Mouse (Mus musculus) lung, adult 2 months (tissue): ENCODE measurements around the gene Cbln3. TPM values are rescaled to one million over a fixed set of nuclear protein-coding genes. Genes with fewer than 3 reads are reported as not detected.

Experiments used
- DNase-seq: peaks from one replicate; pipeline ENCODE4 v3.0.0; 2022
- H3K4me1 ChIP-seq: fragments of 200-500 bp; 2 replicates; pipeline ENCODE4 v1.6.1; 2011; ENCODE audit warnings: low read length; ENCODE audit not compliant: control insufficient read depth, insufficient read depth
- H3K4me3 ChIP-seq: fragments of 200-500 bp; replicated peaks from 2 replicates; pipeline ENCODE3; 2011; ENCODE audit warnings: low read depth, mild to moderate bottlenecking, control low read depth, low read length; ENCODE audit errors: extremely low read depth
- CTCF ChIP-seq: fragments of 200-500 bp; IDR thresholded peaks from 2 replicates; pipeline ENCODE4 v1.5.1; 2011; ENCODE audit warnings: mild to moderate bottlenecking, low read length, control low read depth; ENCODE audit not compliant: insufficient read depth
- POLR2A ChIP-seq: fragments of 200-500 bp; IDR thresholded peaks from 2 replicates; pipeline ENCODE4 v1.6.1; 2011; ENCODE audit warnings: low read depth, mild to moderate bottlenecking, control low read depth, low read length, borderline replicate concordance; ENCODE audit errors: extremely low read depth
- WGBS: fragments of 180-500 bp; shearing (Covaris S2); methylation state at CpG from one replicate; pipeline ENCODE4 v1.1.7; 2018; 5-methylcytosine and 5-hydroxymethylcytosine counted together
- polyA plus RNA-seq: library from polyadenylated mRNA; depleted of rRNA; stranded (reverse); fragments of >200 nt; gene quantifications from 2 replicates; pipeline ENCODE4 v1.2.3, GENCODE M21; 2012

The Cbln3 gene
- polyA plus RNA-seq, 1 experiment = 0.15 TPM

DNA sequence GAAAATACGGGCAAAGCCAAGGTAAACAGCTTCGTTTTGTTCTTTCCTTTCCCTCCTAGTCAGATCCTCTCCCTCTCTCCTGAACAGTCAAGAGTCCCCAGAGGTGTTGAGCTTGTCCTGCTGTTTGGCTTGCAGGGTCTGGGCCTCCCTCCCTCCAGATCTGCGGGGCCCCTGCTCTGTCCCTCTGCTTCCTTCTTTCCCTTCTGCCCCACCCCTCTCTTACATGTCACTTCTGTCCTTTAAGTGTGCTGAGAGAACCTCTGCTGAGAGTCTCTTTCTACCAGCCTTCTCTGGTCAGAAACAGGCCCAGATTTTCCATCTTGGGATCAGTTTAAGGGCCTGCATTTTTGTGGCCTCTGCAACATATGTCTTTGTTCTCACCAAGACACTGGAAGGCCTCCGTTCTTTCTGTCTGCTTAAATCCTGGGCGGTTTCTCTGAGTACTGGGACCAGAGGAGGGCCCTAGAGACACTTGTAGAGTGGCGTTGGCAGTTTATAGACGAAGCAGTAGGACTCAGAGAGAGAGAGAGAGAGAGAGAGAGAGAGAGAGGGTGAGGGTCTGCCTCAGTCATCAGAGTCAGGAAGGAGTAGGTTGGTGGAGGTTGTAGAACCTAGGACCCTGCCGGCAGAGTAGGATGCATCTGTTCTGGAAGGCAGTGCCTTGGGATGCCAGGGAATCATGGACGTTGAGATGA lies 29.6 kb downstream of the Cbln3 start:
- Histone ChIP-seq H3K4me1 (peaks cover 17% of the 10 kb centered on the region), H3K4me3 (peak overlapping the region; percentile 72)
- no peak for TF ChIP-seq CTCF
- TF ChIP-seq POLR2A = no peak
- WGBS = 3% methylated on average over 9 of the region's 9 CpGs
- peak; percentile 27 for DNase-seq

- WGBS = 4% methylated on average over 30 of the region's 33 CpGs
- peak; percentile 59 for DNase-seq
- Histone ChIP-seq H3K4me3 (peak within 1 kb of the TSS; percentile 72), H3K4me1 (peaks cover 17% of the 10 kb centered on the region)
- TF ChIP-seq CTCF (no peak), POLR2A (peak; percentile 52; the same call in 1 of the 2 replicates)
Observed at GRCm38 (mm10) chr14:55853621-55854285, 30.4 kb downstream of the Cbln3 start, which contains the start of gene Nynrin. Gene Nynrin (plus strand): TSS chr14:55854010.

DNA sequence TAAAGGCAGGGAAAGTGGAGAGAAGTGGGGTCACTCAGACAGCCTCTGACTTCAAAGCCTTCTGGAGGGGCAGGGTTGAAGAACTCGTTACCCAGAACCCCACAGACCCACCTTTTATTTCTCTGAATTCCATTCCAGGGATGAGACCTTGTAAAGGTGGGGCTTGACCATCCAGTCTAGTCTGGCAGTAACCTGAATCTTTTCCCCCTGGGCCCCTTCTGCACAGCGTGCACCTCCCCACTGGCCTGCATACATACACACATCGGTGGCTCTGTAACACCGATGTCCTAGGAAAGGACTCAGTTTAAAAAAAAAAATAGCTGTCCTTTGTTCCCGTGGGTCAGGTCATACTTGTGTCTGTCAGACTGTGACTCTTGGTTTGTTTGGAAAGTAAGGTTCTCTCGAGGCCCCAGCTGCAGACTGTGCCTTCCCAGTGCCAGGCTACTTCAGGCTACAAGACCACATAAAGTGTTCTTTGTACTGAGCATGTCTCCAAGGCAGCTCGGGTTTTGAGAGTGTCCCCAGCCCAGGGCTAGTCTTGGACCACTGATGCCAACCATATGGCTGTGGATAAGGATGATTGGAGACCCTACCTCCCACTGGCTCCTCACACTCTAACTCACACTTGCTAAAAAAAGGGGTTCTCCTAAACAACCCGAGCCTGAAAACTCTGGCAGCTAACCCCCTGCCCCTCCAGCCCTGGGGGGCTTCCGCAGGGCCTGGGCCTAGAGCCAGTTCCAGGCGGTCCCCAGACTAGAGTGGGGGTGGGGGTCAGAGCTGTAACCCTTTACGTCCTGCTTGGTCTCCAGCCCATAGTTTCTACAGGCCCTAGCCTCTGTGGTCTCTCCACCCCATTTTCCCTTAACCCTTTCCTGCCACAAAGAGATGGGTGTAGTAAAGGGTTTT lies 31.3 kb downstream of the Cbln3 start:
- TF ChIP-seq POLR2A (no peak), CTCF (no peak)
- 26% methylated on average over 11 of the region's 11 CpGs for WGBS
- H3K4me1 ChIP-seq = peaks cover 17% of the 10 kb centered on the region
- H3K4me3 ChIP-seq = no peak overlapping the region
- DNase-seq = no peak

- H3K4me1 ChIP-seq = peaks cover 7% of the 10 kb centered on the region
- no peak overlapping the region for H3K4me3 ChIP-seq
- no peak for DNase-seq
- 67% methylated on average over 6 of the region's 6 CpGs for WGBS
- TF ChIP-seq CTCF = no peak
- no peak for TF ChIP-seq POLR2A
Observed at GRCm38 (mm10) chr14:55850885-55851284, 33.3 kb downstream of the Cbln3 start.

GRCm38 (mm10) chr14:55845506-55846294 lies 38.5 kb downstream of the Cbln3 start:
- Histone ChIP-seq H3K4me1 (no peaks in the 10 kb centered on the region), H3K4me3 (no peak overlapping the region)
- 73% methylated on average over 9 of the region's 9 CpGs for WGBS
- no peak for DNase-seq
- TF ChIP-seq CTCF = no peak
- TF ChIP-seq POLR2A = no peak

- 0 out of 2 replicates have a peak, but pooled peaks have one; percentile 7 for TF ChIP-seq CTCF
- no peak for TF ChIP-seq POLR2A
- Histone ChIP-seq H3K4me1 (no peaks in the 10 kb centered on the region), H3K4me3 (no peak overlapping the region)
- WGBS = 76% methylated on average over 4 of the region's 4 CpGs
- no peak for DNase-seq
Observed at GRCm38 (mm10) chr14:55842794-55843193, 41.4 kb downstream of the Cbln3 start.

- TF ChIP-seq POLR2A (no peak), CTCF (no peak)
- DNase-seq = no peak
- WGBS = 56% methylated on average over 4 of the region's 4 CpGs
- Histone ChIP-seq H3K4me3 (no peak overlapping the region), H3K4me1 (no peaks in the 10 kb centered on the region)
Observed at GRCm38 (mm10) chr14:55840853-55841366, 43.3 kb downstream of the Cbln3 start.

GRCm38 (mm10) chr14:55838740-55839139 lies 45.5 kb downstream of the Cbln3 start:
- WGBS = 84% methylated on average over 4 of the region's 4 CpGs

DNA sequence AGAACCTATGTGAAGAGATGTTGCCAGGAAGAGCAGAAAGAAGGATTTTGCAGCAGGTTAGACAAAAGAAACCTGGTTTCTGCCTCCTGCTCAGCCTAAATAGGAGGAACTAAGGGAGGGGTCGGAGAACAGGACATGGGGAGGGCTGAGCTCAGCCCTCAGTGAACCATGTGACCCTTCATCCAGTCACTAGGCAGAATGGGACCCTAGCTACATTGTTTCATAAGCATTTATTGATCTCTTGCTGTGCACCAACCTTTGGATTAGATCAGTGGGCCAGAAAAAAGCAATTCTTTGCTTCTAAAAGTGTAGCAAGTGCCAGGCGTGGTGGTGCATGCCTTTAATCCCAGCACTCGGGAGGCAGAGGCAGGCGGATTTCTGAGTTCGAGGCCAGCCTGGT lies 45.9 kb downstream of the Cbln3 start:
- TF ChIP-seq CTCF = no peak
- TF ChIP-seq POLR2A = no peak
- H3K4me1 ChIP-seq = no peaks in the 10 kb centered on the region; the same call in 1 of the 2 replicates
- no peak for DNase-seq
- H3K4me3 ChIP-seq = no peak overlapping the region
- 92% methylated on average over 5 of the region's 5 CpGs for WGBS

More at GRCm38 (mm10) chr14:55838740-55839139, 45.5 kb downstream of the Cbln3 start:
- no peaks in the 10 kb centered on the region; the same call in 1 of the 2 replicates for H3K4me1 ChIP-seq
- TF ChIP-seq POLR2A (no peak), CTCF (no peak)
- DNase-seq = no peak
- H3K4me3 ChIP-seq = no peak overlapping the region
